Mouse (Mus musculus) erythroblast, embryonic 14.5 days (primary cell): Measurements from ENCODE around the gene Apln.

Source experiments
- GATA1 ChIP-seq: IDR thresholded peaks from 2 replicates; pipeline ENCODE4 v1.6.1; 2012; ENCODE audit warnings: low read length, inconsistent platforms, mixed read lengths
- TAL1 ChIP-seq: IDR thresholded peaks from 3 replicates; pipeline ENCODE4 v1.6.1; 2012; ENCODE audit warnings: low read length, inconsistent platforms, mixed read lengths

- TF ChIP-seq GATA1 (no peak), TAL1 (no peak)
Observed at GRCm38 (mm10) chrX:47998412-47998811, 36.2 kb downstream of the Apln start.
